Mouse (Mus musculus): ENCODE results near the gene Sp6.

GRCm38 (mm10) chr11:97049492-97050085 is 36.4 kb downstream of the Sp6 start:
- TF ChIP-seq POLR2A (IDR thresholded peaks at IDR 0.05; ENCODE audit: insufficient read length, low read depth): no peak
- no peak for TF ChIP-seq POLR2AphosphoS2 (IDR thresholded peaks at IDR 0.05; ENCODE audit: insufficient read length, low read depth)
- TF ChIP-seq MYOD1 (IDR thresholded peaks at IDR 0.05; ENCODE audit: control insufficient read depth in 1 of 3, insufficient read length in 2 of 3, low read depth in 2 of 3): no peak
- TF ChIP-seq MYOG (IDR thresholded peaks at IDR 0.05; ENCODE audit: control insufficient read depth in 1 of 3, insufficient read depth in 1 of 3, insufficient read length in 2 of 3, low read depth in 2 of 3): no peak
- TF ChIP-seq MAX (IDR thresholded peaks at IDR 0.05; ENCODE audit: low read depth): no peak
- TF ChIP-seq REST (IDR thresholded peaks at IDR 0.05; ENCODE audit: insufficient read depth, insufficient read length): no peak
- TF ChIP-seq USF1 (IDR thresholded peaks at IDR 0.05; ENCODE audit: low read depth): no peak
- no peak for TF ChIP-seq E2F4 (IDR thresholded peaks at IDR 0.05; ENCODE audit: insufficient read depth)
- no peak for TF ChIP-seq CEBPB (IDR thresholded peaks at IDR 0.05; ENCODE audit: insufficient read depth, poor library complexity, severe bottlenecking)
